Mouse (Mus musculus) hindbrain, embryonic 11.5 days (tissue): ENCODE data around the gene Akr1b8. TPM values are rescaled to one million over a fixed set of nuclear protein-coding genes. Genes with fewer than 3 reads are reported as not detected.
A peak's percentile ranks its signal among the peaks of the same experiment; 100 is the strongest.

Experiments
- ATAC-seq: fragments of 200-750 bp; cut with Nextera tagmentation; 2 replicates; pipeline ENCODE4 v1.8.0; 2017; ENCODE audit warnings: mild to moderate bottlenecking, moderate TSS enrichment, moderate library complexity; ENCODE audit not compliant: low FRiP score
- DNase-seq: peaks from one replicate; pipeline ENCODE4 v3.0.0-alpha.2; 2015; ENCODE audit warnings: low spot score
- H3K27ac ChIP-seq: fragments of 300-500 bp; sonication (generic); 2 replicates; pipeline ENCODE4 v1.5.1; 2014; ENCODE audit warnings: mild to moderate bottlenecking, low read depth, low read length
- H3K27me3 ChIP-seq: fragments of 300-500 bp; sonication (generic); 2 replicates; pipeline ENCODE4 v1.6.1; 2014; ENCODE audit warnings: mild to moderate bottlenecking, low read length, moderate library complexity, mixed read lengths; ENCODE audit not compliant: control insufficient read depth, insufficient read depth
- H3K36me3 ChIP-seq: fragments of 300-500 bp; sonication (generic); 2 replicates; pipeline ENCODE4 v1.6.1; 2014; ENCODE audit warnings: mild to moderate bottlenecking, low read length, moderate library complexity, mixed read lengths; ENCODE audit not compliant: control insufficient read depth, insufficient read depth
- H3K4me1 ChIP-seq: fragments of 300-500 bp; sonication (generic); replicated peaks from 2 replicates; pipeline ENCODE4 v1.6.1; 2014; ENCODE audit warnings: low read length, mixed read lengths; ENCODE audit not compliant: control insufficient read depth, insufficient read depth
- H3K4me2 ChIP-seq: fragments of 300-500 bp; sonication (generic); replicated peaks from 2 replicates; pipeline ENCODE4 v1.6.1; 2014; ENCODE audit warnings: mild to moderate bottlenecking, low read depth, low read length
- H3K4me3 ChIP-seq: fragments of 300-500 bp; sonication (generic); 2 replicates; pipeline ENCODE4 v1.5.1; 2014; ENCODE audit warnings: low read depth, low read length
- H3K9ac ChIP-seq: fragments of 300-500 bp; sonication (generic); 2 replicates; pipeline ENCODE4 v1.6.1; 2014; ENCODE audit warnings: low read depth, low read length
- H3K9me3 ChIP-seq: fragments of 300-500 bp; sonication (generic); 2 replicates; pipeline ENCODE4 v1.6.1; 2016; ENCODE audit warnings: low read length; ENCODE audit not compliant: control insufficient read depth
- WGBS: fragments of 180-500 bp; shearing (Covaris S2); extraction: QIAGEN DNeasy Blood & Tissue Kit; methylation state at CpG from one replicate; pipeline ENCODE4 v1.1.7; 2014; 5-methylcytosine and 5-hydroxymethylcytosine counted together
- polyA plus RNA-seq: library from polyadenylated mRNA; unstranded; fragments of >200 nt; fragmentation: Nextera tagmentation; extraction: Ambion mirVana; gene quantifications from 2 replicates; pipeline ENCODE4 v1.2.1, GENCODE M21; 2014

Akr1b8 gene
- 31.8 and 33.0 TPM in 2 replicates for polyA plus RNA-seq

- no peak within 1 kb of the TSS for H3K27ac ChIP-seq
- ATAC-seq (peak; percentile 51; the same call in 1 of the 2 replicates), DNase-seq (peak; percentile 39)
- H3K4me1 ChIP-seq, result no peaks in the 10 kb centered on the region
- 0 out of 2 replicates have a peak within 1 kb of the TSS, but pooled peaks have one; percentile 44 for H3K9ac ChIP-seq
- H3K9me3 ChIP-seq, result no peaks in the 10 kb centered on the region
- peak within 1 kb of the TSS; percentile 19 for H3K4me3 ChIP-seq
- peak within 1 kb of the TSS; percentile 44 for H3K4me2 ChIP-seq
- no peaks in the 10 kb centered on the region for H3K27me3 ChIP-seq
- no peaks in the 10 kb centered on the region for H3K36me3 ChIP-seq
- 17% methylated on average over 16 of the region's 16 CpGs for WGBS
Measured at GRCm38 (mm10) chr6:34353658-34354353, at the start of gene Akr1b8. Akr1b8 (plus strand) TSS chr6:34354119.

- Histone ChIP-seq H3K4me2 (no peak overlapping the region), H3K9ac (no peak overlapping the region), H3K27ac (0 out of 2 replicates have a peak overlapping the region, but pooled peaks have one; percentile 24), H3K4me1 (no peaks in the 10 kb centered on the region), H3K27me3 (no peaks in the 10 kb centered on the region), H3K36me3 (0 out of 2 replicates have a peak, but pooled peaks cover 2% of the 10 kb centered on the region), H3K4me3 (no peak overlapping the region), H3K9me3 (no peaks in the 10 kb centered on the region)
- no peak for DNase-seq
- no peak for ATAC-seq
- WGBS, result 84% methylated on average over 10 of the region's 10 CpGs
Measured at GRCm38 (mm10) chr6:34304675-34305241, 49.2 kb upstream of the Akr1b8 start.

GRCm38 (mm10) chr6:34306797-34307196 is 47.1 kb upstream of the Akr1b8 start:
- no peaks in the 10 kb centered on the region for H3K4me1 ChIP-seq
- no peaks in the 10 kb centered on the region for H3K9me3 ChIP-seq
- no peak overlapping the region for H3K4me3 ChIP-seq
- H3K9ac ChIP-seq, result no peak overlapping the region
- WGBS, result 81% methylated on average over 6 of the region's 6 CpGs
- DNase-seq, result no peak
- no peaks in the 10 kb centered on the region for H3K27me3 ChIP-seq
- ATAC-seq, result no peak
- 0 out of 2 replicates have a peak, but pooled peaks cover 4% of the 10 kb centered on the region for H3K36me3 ChIP-seq
- no peak overlapping the region for H3K27ac ChIP-seq
- no peak overlapping the region for H3K4me2 ChIP-seq

GRCm38 (mm10) chr6:34309526-34309925 is 44.4 kb upstream of the Akr1b8 start:
- 0 out of 2 replicates have a peak, but pooled peaks cover 4% of the 10 kb centered on the region for H3K36me3 ChIP-seq
- H3K4me3 ChIP-seq, result no peak overlapping the region
- H3K4me1 ChIP-seq, result no peaks in the 10 kb centered on the region
- no peaks in the 10 kb centered on the region for H3K27me3 ChIP-seq
- no peak for ATAC-seq
- no peak overlapping the region for H3K4me2 ChIP-seq
- H3K9ac ChIP-seq, result no peak overlapping the region
- H3K9me3 ChIP-seq, result no peaks in the 10 kb centered on the region
- DNase-seq, result no peak
- WGBS, result 92% methylated on average over 6 of the region's 6 CpGs
- no peak overlapping the region for H3K27ac ChIP-seq

- WGBS, result 95% methylated on average over 11 of the region's 11 CpGs
- H3K4me3 ChIP-seq, result no peak overlapping the region
- H3K36me3 ChIP-seq, result 0 out of 2 replicates have a peak, but pooled peaks cover 4% of the 10 kb centered on the region
- ATAC-seq (no peak), DNase-seq (no peak)
- H3K9ac ChIP-seq, result no peak overlapping the region
- no peak overlapping the region for H3K4me2 ChIP-seq
- H3K9me3 ChIP-seq, result no peaks in the 10 kb centered on the region
- no peaks in the 10 kb centered on the region for H3K27me3 ChIP-seq
- no peak overlapping the region for H3K27ac ChIP-seq
- H3K4me1 ChIP-seq, result no peaks in the 10 kb centered on the region
Measured at GRCm38 (mm10) chr6:34310023-34310595, 43.8 kb upstream of the Akr1b8 start.

- Histone ChIP-seq H3K4me3 (no peak overlapping the region), H3K27ac (no peak overlapping the region), H3K9ac (no peak overlapping the region), H3K36me3 (0 out of 2 replicates have a peak, but pooled peaks cover 2% of the 10 kb centered on the region), H3K9me3 (no peaks in the 10 kb centered on the region), H3K27me3 (no peaks in the 10 kb centered on the region), H3K4me2 (no peak overlapping the region), H3K4me1 (no peaks in the 10 kb centered on the region; the same call in 1 of the 2 replicates)
- ATAC-seq (no peak), DNase-seq (no peak)
- WGBS, result 84% methylated on average over 9 of the region's 9 CpGs
Measured at GRCm38 (mm10) chr6:34313386-34313785, 40.5 kb upstream of the Akr1b8 start.

GRCm38 (mm10) chr6:34313921-34314320 is 40.0 kb upstream of the Akr1b8 start:
- no peak for ATAC-seq

GRCm38 (mm10) chr6:34316854-34317771 is 36.8 kb upstream of the Akr1b8 start, which contains the start of gene Akr1b3:
Akr1b3 (minus strand) TSS chr6:34317478.
- DNase-seq (peak; percentile 93), ATAC-seq (peak; percentile 99)
- no peaks in the 10 kb centered on the region for H3K36me3 ChIP-seq
- no peaks in the 10 kb centered on the region for H3K27me3 ChIP-seq
- H3K9me3 ChIP-seq, result no peaks in the 10 kb centered on the region
- no peak within 1 kb of the TSS for H3K27ac ChIP-seq
- no peaks in the 10 kb centered on the region; the same call in 1 of the 2 replicates for H3K4me1 ChIP-seq
- H3K4me3 ChIP-seq, result peak within 1 kb of the TSS; percentile 64
- peak within 1 kb of the TSS; percentile 75 for H3K4me2 ChIP-seq
- WGBS, result under 1% methylated on average over 60 of the region's 60 CpGs
- peak within 1 kb of the TSS; percentile 64 for H3K9ac ChIP-seq

More at GRCm38 (mm10) chr6:34313921-34314320, 40.0 kb upstream of the Akr1b8 start:
- WGBS, result 93% methylated on average over 2 of the region's 2 CpGs
- Histone ChIP-seq H3K4me2 (no peak overlapping the region), H3K4me1 (no peaks in the 10 kb centered on the region; the same call in 1 of the 2 replicates), H3K9ac (no peak overlapping the region), H3K36me3 (0 out of 2 replicates have a peak, but pooled peaks cover 2% of the 10 kb centered on the region), H3K27me3 (no peaks in the 10 kb centered on the region), H3K4me3 (no peak overlapping the region), H3K27ac (no peak overlapping the region), H3K9me3 (no peaks in the 10 kb centered on the region)
- DNase-seq, result no peak
